Mouse (Mus musculus) heart, postnatal 14 days (tissue): Measurements from ENCODE around the gene Eif2s2. TPM values are rescaled to one million over a fixed set of nuclear protein-coding genes. Genes with fewer than 3 reads are reported as not detected.
A peak's percentile ranks its signal among the peaks of the same experiment; 100 is the strongest.
"Not testable (repeated sequence)": the region's sequence is repeated elsewhere in the genome, so short reads cannot be mapped to it uniquely, and the experiment has no call there.

Experiments used
- DNase-seq, 2 experiments: peaks; one replicate each; pipeline ENCODE4 v3.0.0; 2021 to 2022
- intact Hi-C: fragments of 180-260 bp; cut with DNase I; formaldehyde crosslinking; loops from one replicate; pipeline ENCODE4 v1.15.1; 2025
- long read RNA-seq, 2 experiments: library from polyadenylated mRNA; stranded (forward); transcript quantifications; one replicate each; pipeline ENCODE4 v2.0.0; 2021
- total RNA-seq, 2 experiments: library from RNA; stranded (reverse); gene quantifications; 2 replicates each; pipeline ENCODE4 v1.2.3; 2021

The Eif2s2 gene
- total RNA-seq: 10 to 100 TPM; 51.6 to 54.7 TPM
- long read RNA-seq, experiment 1, transcript Eif2s2-201 (9 exons, 2,542 nt): major isoform, 280 of 286 reads
- long read RNA-seq, experiment 1, partial matches to known transcripts: 4 of 286 reads
- long read RNA-seq, experiment 1, other reads (novel, unspliced or antisense): 2 of 286 reads
- long read RNA-seq, experiment 2, full-length matches to known transcripts: 216 of 219 reads
- long read RNA-seq, experiment 2, partial matches to known transcripts: 3 of 219 reads
- long read RNA-seq, experiment 2, other reads (novel, unspliced or antisense): 0 of 219 reads

GRCm38 (mm10) chr2:154892201-154893044 is at the start of gene Eif2s2:
Eif2s2 (minus strand) TSS chr2:154892935.
- peak; percentile 96 for DNase-seq
- intact Hi-C loops: loop anchor here (5.0 kb wide), 1 partner anchor 90 kb away; no protein-coding TSS in a partner anchor

DNA sequence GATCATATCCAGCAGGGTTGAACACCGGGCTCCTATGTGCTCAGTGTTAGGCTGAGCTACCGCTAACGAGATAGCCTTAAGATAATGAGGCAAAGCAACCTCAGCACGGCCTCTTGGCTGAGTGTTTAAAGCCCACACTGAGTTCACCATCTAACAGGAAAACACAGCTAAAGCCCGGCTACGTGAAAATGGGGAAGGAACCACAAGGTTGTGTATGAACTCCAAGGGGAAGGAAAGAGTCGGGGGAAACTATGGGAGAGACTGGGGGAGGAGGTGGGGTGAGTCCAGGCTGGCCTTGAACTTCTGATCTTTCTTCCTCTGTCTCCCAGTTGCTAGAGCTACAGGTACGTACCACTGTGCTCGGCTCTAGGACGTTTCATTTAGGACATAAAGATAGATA is 49.2 kb upstream of the Eif2s2 start:
- no peak for DNase-seq
- intact Hi-C loops: loop anchor here (5.0 kb wide), 2 partner anchors 295 to 530 kb away; no protein-coding TSS in a partner anchor

DNA sequence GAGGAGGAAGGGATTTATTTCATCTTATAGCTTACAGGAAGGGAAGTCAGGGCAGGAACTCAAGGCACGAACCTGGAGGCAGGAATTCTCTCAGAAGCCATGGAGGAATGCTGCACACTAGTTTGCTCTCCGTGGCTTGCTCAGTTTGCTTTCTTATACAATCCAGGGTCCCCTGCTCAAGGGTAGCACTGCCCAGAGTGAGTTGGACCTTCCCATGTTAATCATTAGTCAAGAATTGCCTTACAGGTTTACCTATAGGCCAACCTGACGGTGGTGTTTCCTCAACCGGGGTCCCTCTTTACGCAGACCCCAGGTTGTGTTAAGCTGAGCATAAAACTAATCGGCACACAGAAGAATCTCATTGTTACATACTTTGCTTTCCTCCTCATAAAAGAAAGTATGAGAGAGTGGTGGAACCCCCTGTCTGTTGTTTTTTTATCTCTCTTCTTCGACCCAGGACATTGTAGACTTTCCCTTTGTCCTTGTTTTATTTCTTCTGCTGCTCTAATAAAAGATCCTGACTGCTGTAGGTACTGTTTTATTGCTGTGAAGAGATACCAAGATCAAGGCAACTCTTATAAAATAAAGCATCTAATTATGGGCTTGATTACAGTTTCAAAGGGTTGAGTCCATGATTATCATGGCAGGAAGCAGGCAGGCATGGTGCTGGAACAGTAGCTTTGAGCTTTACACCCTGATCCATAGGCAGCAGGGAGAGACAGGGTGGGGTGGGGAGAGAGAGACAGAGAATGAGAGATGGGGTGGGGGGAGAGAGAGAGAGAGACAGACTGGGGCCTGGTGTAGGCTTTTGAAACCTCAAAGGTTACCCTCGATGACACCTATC is 45.0 kb upstream of the Eif2s2 start:
- intact Hi-C loops: no loop called here
- DNase-seq: no peak

DNA sequence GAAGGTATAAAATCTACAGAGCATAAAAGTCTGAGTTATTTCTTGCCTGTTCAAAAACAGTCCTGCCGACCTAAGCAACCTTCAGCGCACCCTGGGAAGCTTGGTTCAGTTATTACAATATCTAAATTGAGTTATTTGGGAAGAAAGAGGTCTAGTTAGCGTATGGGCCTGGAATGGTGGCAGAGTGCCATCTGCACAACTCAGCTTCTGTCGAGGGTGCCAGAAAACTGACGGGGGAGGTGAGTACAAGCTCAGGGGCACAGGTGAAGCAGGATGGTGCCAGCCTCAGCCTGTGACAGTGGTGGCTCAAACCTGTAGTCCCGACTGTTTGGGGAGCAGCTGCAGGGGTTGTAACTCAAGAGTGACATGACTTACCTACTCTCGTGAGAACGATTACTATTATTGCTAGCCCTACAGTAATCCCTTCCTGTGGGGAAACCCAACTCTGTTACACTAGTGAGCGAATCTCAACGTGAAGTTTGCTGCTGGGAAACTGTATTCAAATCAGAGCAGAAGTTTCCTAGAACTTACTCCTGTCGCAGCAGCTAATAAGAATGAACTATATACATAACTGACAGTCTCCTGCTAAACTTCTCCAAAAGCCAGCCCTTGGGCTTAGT is 43.9 kb upstream of the Eif2s2 start:
- intact Hi-C loops: no loop called here
- no peak for DNase-seq

GRCm38 (mm10) chr2:154936106-154936505 is 43.4 kb upstream of the Eif2s2 start:
- intact Hi-C loops: no loop called here

DNA sequence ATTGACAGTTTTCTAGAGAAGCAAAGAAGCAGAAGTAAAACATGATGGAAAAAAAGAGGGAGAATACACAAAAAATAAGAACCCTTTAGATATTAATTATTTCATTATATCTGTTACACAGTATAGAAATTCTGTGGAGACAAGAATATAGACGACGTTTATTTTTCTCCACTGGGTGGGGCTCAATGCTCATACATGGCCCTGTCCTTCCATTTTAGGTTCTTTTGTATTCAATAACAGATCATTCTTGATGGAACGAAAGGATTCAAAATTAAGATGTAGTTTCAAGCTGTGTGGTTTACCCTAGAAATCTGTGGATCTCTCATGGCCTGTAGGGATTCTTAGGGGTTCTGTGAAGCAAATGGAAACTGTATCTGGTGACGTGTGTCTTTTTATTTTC is 41.1 kb upstream of the Eif2s2 start:
- intact Hi-C loops: no loop called here
- no peak for DNase-seq

More at GRCm38 (mm10) chr2:154936106-154936505, 43.4 kb upstream of the Eif2s2 start:
- DNase-seq: no peak

- no peak for DNase-seq
- intact Hi-C loops: no loop called here
Observed at GRCm38 (mm10) chr2:154928298-154928697, 35.6 kb upstream of the Eif2s2 start.

- intact Hi-C loops: no loop called here
- DNase-seq: no peak
Observed at GRCm38 (mm10) chr2:154926843-154927242, 34.1 kb upstream of the Eif2s2 start.

- intact Hi-C loops: no loop called here
- DNase-seq: no peak
Observed at GRCm38 (mm10) chr2:154925411-154926031, 32.8 kb upstream of the Eif2s2 start.

DNA sequence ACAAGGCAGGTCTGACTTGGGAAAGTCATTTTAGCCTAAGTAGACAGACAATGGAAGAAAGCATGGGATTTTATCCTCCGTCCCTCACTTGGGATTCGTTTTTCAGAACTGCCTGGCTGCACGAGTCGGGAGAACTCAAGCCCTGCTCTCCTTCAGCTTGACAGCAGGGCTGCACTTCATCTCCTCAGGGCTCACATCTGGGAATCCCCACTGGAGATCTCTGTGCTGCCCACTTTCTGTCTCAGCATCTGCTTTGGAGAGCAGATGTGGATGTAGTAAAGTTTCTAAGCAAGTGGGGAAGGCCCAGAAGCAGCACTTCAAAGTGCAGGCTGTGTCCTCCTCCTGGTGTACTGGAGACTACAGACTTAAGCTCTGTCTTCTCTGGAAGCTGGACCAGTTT is 29.4 kb upstream of the Eif2s2 start:
- DNase-seq, intact Hi-C loops: not testable (repeated sequence)

GRCm38 (mm10) chr2:154920896-154921295 is 28.2 kb upstream of the Eif2s2 start:
- DNase-seq: no peak

GRCm38 (mm10) chr2:154917866-154918641 is 25.3 kb upstream of the Eif2s2 start:
- DNase-seq: no peak
- intact Hi-C loops: no loop called here

More at GRCm38 (mm10) chr2:154920896-154921295, 28.2 kb upstream of the Eif2s2 start:
- intact Hi-C loops: loop anchor here (2.0 kb wide), 1 partner anchor 50 kb away; no protein-coding TSS in a partner anchor

GRCm38 (mm10) chr2:154916547-154916946 is 23.8 kb upstream of the Eif2s2 start:
- intact Hi-C loops: no loop called here
- peak; percentile 5 to 31 for DNase-seq

DNA sequence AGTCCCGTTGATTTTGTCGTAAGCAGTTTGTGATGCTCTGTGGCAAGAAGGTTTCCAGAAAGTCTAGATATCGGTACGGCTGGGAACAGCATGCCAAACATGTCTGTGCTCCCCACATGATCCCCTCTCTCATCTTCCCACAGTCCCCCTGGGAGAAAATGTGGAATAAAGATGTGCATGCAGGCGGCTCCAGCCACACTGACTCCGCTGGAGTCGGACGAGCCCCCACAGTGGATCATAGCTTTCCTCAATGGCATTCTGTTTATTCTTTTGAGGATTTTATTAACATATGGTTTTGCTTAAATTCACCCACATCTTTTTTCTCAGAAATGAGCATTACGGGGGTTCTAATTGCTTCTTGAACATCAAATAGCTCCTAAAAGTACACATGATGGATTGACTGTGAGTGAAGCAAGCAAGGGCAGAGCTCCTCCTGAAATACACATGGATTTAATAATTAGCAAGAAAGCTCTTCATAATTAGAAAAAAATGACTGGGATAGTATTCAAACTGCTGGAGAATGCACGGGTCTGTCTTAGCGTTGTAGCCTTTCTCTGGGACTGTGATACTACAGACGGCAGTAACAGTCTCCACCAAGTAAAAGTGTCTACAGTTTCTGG is 23.3 kb upstream of the Eif2s2 start:
- intact Hi-C loops: no loop called here
- DNase-seq: no peak

DNA sequence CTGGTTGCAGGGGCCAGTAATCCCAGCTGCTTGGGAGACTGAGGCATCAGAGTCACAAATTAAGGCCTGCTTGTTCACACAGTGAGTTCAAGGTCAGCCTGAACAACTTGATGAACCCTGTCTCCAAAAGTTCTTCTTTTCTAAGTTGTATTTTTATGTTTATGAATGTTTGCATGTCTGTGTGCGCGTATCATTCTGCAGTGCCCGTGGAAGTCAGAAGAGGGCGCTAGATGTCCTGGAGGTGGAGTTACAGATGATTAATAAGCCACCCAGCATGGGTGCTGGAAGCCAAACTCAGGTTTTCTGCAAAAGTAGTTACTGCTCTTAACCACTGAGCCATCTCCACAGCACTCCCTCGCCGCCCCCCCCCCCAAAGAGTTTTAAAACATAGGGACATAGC is 17.1 kb upstream of the Eif2s2 start:
- intact Hi-C loops: no loop called here
- no peak for DNase-seq

GRCm38 (mm10) chr2:154908223-154908622 is 15.5 kb upstream of the Eif2s2 start:
- DNase-seq, intact Hi-C loops: not testable (repeated sequence)

- no peak for DNase-seq
- intact Hi-C loops: no loop called here
Observed at GRCm38 (mm10) chr2:154905796-154906195, 13.1 kb upstream of the Eif2s2 start.

DNA sequence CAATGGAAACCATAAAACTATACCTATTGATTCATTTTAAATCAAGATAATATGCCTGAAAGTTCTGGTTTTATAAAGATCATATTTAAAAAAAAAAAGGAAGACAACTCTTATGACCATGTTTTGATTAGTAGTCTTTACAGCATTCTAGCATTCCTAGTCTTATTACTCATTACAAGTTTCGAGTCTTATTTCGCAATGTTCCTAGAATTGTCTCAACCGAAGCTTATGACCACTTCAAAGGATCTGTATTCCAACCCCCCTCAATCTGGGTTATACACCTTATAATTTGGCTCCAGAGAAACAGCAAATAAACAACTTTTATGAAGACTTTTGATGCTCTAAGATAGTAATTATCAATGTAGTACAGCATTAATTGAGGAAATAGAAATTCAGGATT is 9.4 kb upstream of the Eif2s2 start:
- intact Hi-C loops: no loop called here
- no peak for DNase-seq
